Mouse (Mus musculus): ENCODE data around the gene Trip11. TPM values are rescaled to one million over a fixed set of nuclear protein-coding genes. Genes with fewer than 3 reads are reported as not detected.

Gene Trip11
- polyA plus RNA-seq, 1 experiment from 2014 or later, result 12.0 TPM

DNA sequence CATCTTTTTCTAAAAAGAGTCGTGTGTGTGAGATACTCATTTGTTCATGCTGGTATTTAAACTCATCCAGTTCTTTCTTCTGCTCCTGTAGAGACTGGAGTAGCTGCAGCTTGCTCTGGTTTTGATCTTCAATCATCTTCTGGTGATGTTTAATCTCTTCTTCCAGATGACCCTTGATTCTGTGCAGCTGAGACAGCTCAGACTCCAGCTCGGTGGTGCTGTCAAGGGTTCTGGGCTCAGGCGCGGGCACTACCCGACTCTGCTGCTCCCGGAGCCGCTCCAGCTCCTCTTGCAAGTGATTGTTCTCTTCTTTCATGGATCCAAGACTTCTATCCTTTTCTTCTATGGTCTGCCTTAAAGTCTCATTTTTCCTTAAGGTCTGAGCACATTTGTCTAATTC is 28.1 kb downstream of the Trip11 start:
- Histone ChIP-seq H3K27me3 (ENCODE audit: insufficient read depth, low read length) (no peaks in the 10 kb centered on the region), H3K4me3 (ENCODE audit: low read depth, low read length) (no peak overlapping the region), H3K9me3 (ENCODE audit: low read length) (no peaks in the 10 kb centered on the region), H3K27ac (ENCODE audit: low read depth) (no peak overlapping the region), H3K4me2 (ENCODE audit: low read depth, low read length) (no peak overlapping the region), H3K9ac (replicated peaks) (no peak overlapping the region), H3K4me1 (ENCODE audit: insufficient read depth) (no peaks in the 10 kb centered on the region), H3K36me3 (replicated peaks; ENCODE audit: insufficient read depth, low read length) (peaks cover 48% of the 10 kb centered on the region)
- 92% methylated on average over 7 of the region's 7 CpGs for WGBS (ENCODE audit: insufficient replicate concordance)
- no peak for TF ChIP-seq CTCF (IDR thresholded peaks at IDR 0.05; ENCODE audit: low read depth)
- no peak for TF ChIP-seq EP300 (IDR thresholded peaks at IDR 0.05; ENCODE audit: low read depth)
- ATAC-seq (no peak), DNase-seq (no peak)

DNA sequence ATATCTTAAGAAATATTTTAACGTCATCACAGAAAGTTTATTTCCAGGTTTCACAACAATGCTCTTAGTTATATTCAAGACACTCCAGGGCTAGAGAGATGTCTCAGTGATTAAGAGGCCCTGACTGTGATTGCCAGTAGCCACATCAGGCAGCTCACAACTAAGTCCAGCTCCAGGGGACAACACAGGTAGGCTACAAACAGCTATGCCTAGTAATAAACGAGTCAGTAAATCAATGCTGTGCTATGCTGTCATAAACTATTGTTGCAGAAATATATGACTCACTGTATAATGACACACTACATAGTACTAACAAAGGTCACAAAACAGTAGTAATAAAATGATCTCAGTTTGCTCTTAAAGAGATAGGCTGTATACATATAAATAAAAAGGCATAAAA is 36.7 kb downstream of the Trip11 start:
- Histone ChIP-seq H3K36me3 (replicated peaks; ENCODE audit: insufficient read depth, low read length) (peaks cover 42% of the 10 kb centered on the region), H3K4me3 (ENCODE audit: low read depth, low read length) (no peak overlapping the region), H3K4me1 (ENCODE audit: insufficient read depth) (no peaks in the 10 kb centered on the region), H3K9me3 (ENCODE audit: low read length) (no peaks in the 10 kb centered on the region), H3K9ac (replicated peaks) (no peak overlapping the region), H3K4me2 (ENCODE audit: low read depth, low read length) (no peak overlapping the region), H3K27ac (ENCODE audit: low read depth) (no peak overlapping the region), H3K27me3 (ENCODE audit: insufficient read depth, low read length) (no peaks in the 10 kb centered on the region)
- no peak for DNase-seq
- no peak for ATAC-seq
- TF ChIP-seq CTCF (IDR thresholded peaks at IDR 0.05; ENCODE audit: low read depth), result no peak
- WGBS (ENCODE audit: insufficient replicate concordance), result 88% methylated on average over 2 of the region's 2 CpGs

DNA sequence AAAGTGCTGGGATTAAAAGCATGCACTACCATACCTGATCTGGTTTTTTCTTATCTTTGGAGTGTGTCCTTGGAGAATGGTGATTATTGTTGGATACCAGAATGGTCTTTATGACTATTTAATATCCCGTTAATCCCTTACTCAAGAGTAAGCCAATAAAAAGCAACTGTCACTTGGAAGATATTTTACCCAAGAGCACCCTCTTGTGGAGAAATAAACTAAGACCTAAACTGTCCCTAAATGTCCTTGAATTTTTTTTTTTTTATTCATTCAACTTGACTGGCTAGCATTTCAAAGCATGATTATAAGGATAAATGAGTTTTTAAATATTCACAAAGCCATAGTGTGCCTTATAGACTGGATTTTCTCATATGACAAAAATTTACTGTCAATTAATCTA is 38.0 kb downstream of the Trip11 start:
- no peak for ATAC-seq

DNA sequence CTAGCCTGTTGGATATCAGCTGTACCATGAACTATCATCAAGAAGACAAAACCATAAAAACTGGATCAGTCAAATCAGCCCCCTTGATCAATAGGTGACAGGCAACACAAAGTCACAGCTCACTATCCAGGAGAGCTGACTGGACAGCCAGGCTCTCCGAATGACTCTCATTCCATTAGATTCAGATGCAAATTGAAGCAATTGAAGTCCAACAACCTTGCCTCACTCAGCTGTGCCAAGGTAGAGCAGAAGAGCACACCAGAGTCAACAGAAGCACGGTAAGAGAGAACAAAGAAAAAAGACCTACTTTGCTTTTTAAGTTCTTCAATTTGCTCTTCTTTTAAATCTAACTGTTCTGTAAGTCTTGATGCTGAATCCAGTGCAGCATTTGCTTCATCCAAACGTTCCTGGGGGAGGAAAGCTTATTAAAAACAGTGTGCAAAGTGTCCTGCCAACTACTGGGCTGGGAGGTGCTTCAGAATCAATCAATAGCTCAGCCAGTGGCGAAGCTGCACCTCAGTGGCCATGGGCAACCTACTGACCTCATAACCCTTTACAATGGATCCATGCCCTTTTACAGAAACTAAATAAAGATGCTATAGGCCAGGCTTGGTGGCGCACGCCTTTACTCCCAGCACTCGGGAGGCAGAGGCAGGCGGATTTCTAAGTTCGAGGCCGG is 50.6 kb downstream of the Trip11 start:
- no peak overlapping the region for H3K4me2 ChIP-seq (ENCODE audit: low read depth, low read length)
- TF ChIP-seq EP300 (IDR thresholded peaks at IDR 0.05; ENCODE audit: low read depth) (no peak), CTCF (IDR thresholded peaks at IDR 0.05; ENCODE audit: low read depth) (no peak)
- ATAC-seq (peak; percentile 95), DNase-seq (no peak)
- H3K27me3 ChIP-seq (ENCODE audit: insufficient read depth, low read length), result no peaks in the 10 kb centered on the region
- H3K36me3 ChIP-seq (replicated peaks; ENCODE audit: insufficient read depth, low read length), result peaks cover 11% of the 10 kb centered on the region
- WGBS (ENCODE audit: insufficient replicate concordance), result 76% methylated on average over 10 of the region's 10 CpGs
- no peak overlapping the region for H3K4me3 ChIP-seq (ENCODE audit: low read depth, low read length)
- H3K4me1 ChIP-seq (ENCODE audit: insufficient read depth), result no peaks in the 10 kb centered on the region
- H3K27ac ChIP-seq (ENCODE audit: low read depth), result no peak overlapping the region; the same call in 1 of the 2 replicates
- no peaks in the 10 kb centered on the region for H3K9me3 ChIP-seq (ENCODE audit: low read length)
- H3K9ac ChIP-seq (replicated peaks), result no peak overlapping the region

More for the DNA sequence above, 38.0 kb downstream of the Trip11 start:
- Histone ChIP-seq H3K27me3 (ENCODE audit: insufficient read depth, low read length) (no peaks in the 10 kb centered on the region), H3K4me3 (ENCODE audit: low read depth, low read length) (no peak overlapping the region), H3K4me2 (ENCODE audit: low read depth, low read length) (no peak overlapping the region), H3K9ac (replicated peaks) (no peak overlapping the region), H3K9me3 (ENCODE audit: low read length) (no peaks in the 10 kb centered on the region), H3K27ac (ENCODE audit: low read depth) (no peak overlapping the region), H3K4me1 (ENCODE audit: insufficient read depth) (no peaks in the 10 kb centered on the region), H3K36me3 (replicated peaks; ENCODE audit: insufficient read depth, low read length) (peaks cover 40% of the 10 kb centered on the region)
- WGBS (ENCODE audit: insufficient replicate concordance), result 78% methylated on average over 1 of the region's 1 CpGs
- TF ChIP-seq CTCF (IDR thresholded peaks at IDR 0.05; ENCODE audit: low read depth) (peak; percentile 53), EP300 (IDR thresholded peaks at IDR 0.05; ENCODE audit: low read depth) (no peak)
- DNase-seq, result no peak

DNA sequence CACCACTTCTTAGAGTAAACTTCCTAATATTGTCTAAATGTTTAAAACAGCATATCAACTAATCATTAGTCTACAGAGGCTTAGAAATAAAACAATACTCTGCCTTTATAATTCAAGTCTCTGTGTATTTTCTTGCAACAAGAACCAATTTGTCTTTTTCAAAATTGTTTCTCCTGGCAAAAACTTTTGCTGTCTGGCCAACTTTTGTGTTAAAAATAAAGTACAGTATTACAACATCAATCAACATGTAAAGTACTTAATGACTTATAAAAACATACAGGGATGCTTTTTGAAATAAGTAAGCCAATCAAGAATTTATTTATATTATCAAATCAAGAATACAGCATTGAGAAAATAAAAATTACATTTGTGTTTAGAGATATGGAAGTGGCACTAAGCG is 52.8 kb downstream of the Trip11 start:
- no peak overlapping the region for H3K4me3 ChIP-seq (ENCODE audit: low read depth, low read length)
- no peak for TF ChIP-seq EP300 (IDR thresholded peaks at IDR 0.05; ENCODE audit: low read depth)
- TF ChIP-seq CTCF (IDR thresholded peaks at IDR 0.05; ENCODE audit: low read depth), result no peak
- H3K27me3 ChIP-seq (ENCODE audit: insufficient read depth, low read length), result no peaks in the 10 kb centered on the region
- no peak overlapping the region for H3K27ac ChIP-seq (ENCODE audit: low read depth)
- H3K4me1 ChIP-seq (ENCODE audit: insufficient read depth), result no peaks in the 10 kb centered on the region
- H3K9ac ChIP-seq (replicated peaks), result no peak overlapping the region
- H3K9me3 ChIP-seq (ENCODE audit: low read length), result no peaks in the 10 kb centered on the region
- ATAC-seq, result no peak
- WGBS (ENCODE audit: insufficient replicate concordance), result 93% methylated on average over 1 of the region's 1 CpGs
- no peak for DNase-seq
- no peak overlapping the region for H3K4me2 ChIP-seq (ENCODE audit: low read depth, low read length)
- H3K36me3 ChIP-seq (replicated peaks; ENCODE audit: insufficient read depth, low read length), result peaks cover 6% of the 10 kb centered on the region

DNA sequence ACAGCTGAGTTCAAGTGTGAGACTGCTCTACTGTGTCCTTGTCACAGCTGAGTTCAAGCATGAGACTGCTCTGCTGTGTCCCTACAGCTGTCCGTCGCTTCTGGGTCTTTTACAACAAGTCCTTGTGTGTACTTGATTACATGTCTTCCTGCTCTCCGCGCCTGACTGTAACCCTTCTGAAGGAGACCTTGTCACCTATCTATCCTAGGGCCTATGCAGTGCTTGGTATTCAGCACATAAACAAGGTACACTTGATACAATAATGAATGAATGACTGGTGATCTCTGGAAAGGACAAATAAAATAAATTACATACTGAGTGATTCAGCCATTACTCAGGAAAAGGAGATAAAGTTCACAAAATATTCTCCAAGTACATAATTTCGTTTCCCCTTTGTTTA is 55.1 kb downstream of the Trip11 start:
- Histone ChIP-seq H3K9ac (replicated peaks) (no peak overlapping the region), H3K27me3 (ENCODE audit: insufficient read depth, low read length) (no peaks in the 10 kb centered on the region), H3K4me2 (ENCODE audit: low read depth, low read length) (no peak overlapping the region), H3K36me3 (replicated peaks; ENCODE audit: insufficient read depth, low read length) (peaks cover 18% of the 10 kb centered on the region), H3K9me3 (ENCODE audit: low read length) (no peaks in the 10 kb centered on the region), H3K4me1 (ENCODE audit: insufficient read depth) (no peaks in the 10 kb centered on the region), H3K27ac (ENCODE audit: low read depth) (no peak overlapping the region), H3K4me3 (ENCODE audit: low read depth, low read length) (no peak overlapping the region)
- TF ChIP-seq EP300 (IDR thresholded peaks at IDR 0.05; ENCODE audit: low read depth) (no peak), CTCF (IDR thresholded peaks at IDR 0.05; ENCODE audit: low read depth) (no peak)
- ATAC-seq (no peak), DNase-seq (no peak)
- WGBS (ENCODE audit: insufficient replicate concordance), result 88% methylated on average over 5 of the region's 5 CpGs

Measured in liver, postnatal 0 days (tissue).